In the genomic region with DNA sequence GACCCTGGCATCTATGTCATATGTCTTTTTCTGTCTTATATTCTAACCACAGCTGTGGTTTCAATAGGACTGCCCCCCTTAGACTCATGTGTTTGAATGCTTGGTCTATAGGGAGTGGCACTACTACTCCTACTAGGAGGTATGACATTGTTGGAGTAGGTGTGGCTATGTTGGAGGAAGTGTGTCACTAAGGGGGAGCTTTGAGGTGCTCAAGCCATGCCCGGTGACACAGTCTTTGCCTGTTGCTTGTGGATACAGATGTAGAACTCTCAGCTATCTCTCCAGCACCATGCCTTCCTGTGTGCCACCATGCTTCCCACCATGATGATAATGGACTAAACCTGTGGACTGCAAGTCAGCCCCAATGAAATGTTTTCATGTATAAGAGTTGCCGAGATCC, we compare ENCODE assay signal across 25 mouse cellular contexts. TPM values are rescaled to one million over a fixed set of nuclear protein-coding genes. Genes with fewer than 3 reads are reported as not detected.
DNase-seq lines count a peak whose midpoint lies in the region; ATAC-seq and TF ChIP-seq lines count a peak whose summit lies in the region.
"Had no signal": no experiment of that assay in that cellular context is flagged by ENCODE, and none has a peak within 500 bp of the region (broad histone marks: within the 10 kb centered on the region; RNA-seq: fewer than 3 reads in every experiment).

No protein-coding gene starts in this region.

- H3K4me3 ChIP-seq in cerebellum, adult 2 months (replicated peaks; ENCODE audit: insufficient read depth, low read depth, low read length), result no peak overlapping the region
- H3K4me3 ChIP-seq: erythroblast, embryonic 14.5 days; forebrain, embryonic 12.5 days; limb, embryonic 10.5 days; limb, embryonic 15.5 days; neural tube, embryonic 12.5 days had no signal

- no peaks in the 10 kb centered on the region for H3K36me3 ChIP-seq in splenic B cell, adult 2 months (ENCODE audit: control insufficient read depth, insufficient read depth, low read length, poor library complexity, severe bottlenecking)
- H3K36me3 ChIP-seq: forebrain, embryonic 12.5 days; limb, embryonic 10.5 days; limb, embryonic 15.5 days; neural tube, embryonic 12.5 days had no signal

- DNase-seq in cerebellum, adult 2 months, result no peak
- DNase-seq in cerebellum, postnatal 36 days, result no peak
- DNase-seq in 416B (ENCODE audit: low read depth) (peak; percentile 75), MN1 (ENCODE audit: low spot score) (no peak)
- DNase-seq in splenic B cell, adult 2 months (ENCODE audit: low read depth, low spot score), result peak; percentile 20
- DNase-seq in kidney, adult 8-10 months, result no peak
- DNase-seq: adrenal gland, adult 8-10 months; cerebellum, adult 8-10 months; cerebellum, postnatal 25 days; forebrain, postnatal 0 days; kidney, postnatal 14 days; layer of hippocampus, adult 9-11 months; lung, postnatal 4 days; right cerebral cortex, adult 18-20 months; spleen, adult 18-20 months; thymus, postnatal 4 days had no signal

- H3K4me1 ChIP-seq in cerebellum, adult 2 months (ENCODE audit: control insufficient read depth, insufficient read depth, low read length), result peaks cover 21% of the 10 kb centered on the region
- H3K4me1 ChIP-seq: limb, embryonic 15.5 days had no signal

- 96% methylated on average over 2 of the region's 2 CpGs for WGBS in cerebellum, adult 2 months

- H3K27ac ChIP-seq in cerebellum, adult 2 months (ENCODE audit: insufficient read depth, low read length), result peak overlapping the region; percentile 61; the same call in 1 of the 2 replicates
- H3K27ac ChIP-seq: forebrain, embryonic 12.5 days; limb, embryonic 10.5 days; limb, embryonic 15.5 days; neural tube, embryonic 12.5 days had no signal

- no peak for TF ChIP-seq POLR2A in cerebellum, adult 2 months (IDR thresholded peaks at IDR 0.05; ENCODE audit: borderline replicate concordance, insufficient read depth, low read length)

- peak; percentile 25; the same call in 1 of the 2 replicates for ATAC-seq in granulocyte monocyte progenitor cell, adult 5-6 weeks (replicated peaks; ENCODE audit: poor library complexity, severe bottlenecking)
- ATAC-seq: forebrain, postnatal 0 days; hindbrain, embryonic 16.5 days; intestine, postnatal 0 days; midbrain, embryonic 16.5 days had no signal

- no peak for TF ChIP-seq CTCF in cerebellum, adult 2 months (IDR thresholded peaks at IDR 0.05; ENCODE audit: borderline replicate concordance, insufficient read depth, low read depth, low read length)

- no peaks in the 10 kb centered on the region for H3K27me3 ChIP-seq in cerebellum, adult 2 months (ENCODE audit: control insufficient read depth, insufficient read depth, low read length)
- no peaks in the 10 kb centered on the region for H3K27me3 ChIP-seq in splenic B cell, adult 2 months (ENCODE audit: control insufficient read depth, insufficient read depth, low read length, poor library complexity, severe bottlenecking)
- H3K27me3 ChIP-seq: forebrain, embryonic 12.5 days; limb, embryonic 15.5 days; neural tube, embryonic 12.5 days had no signal

RNA-seq across cellular contexts. Expression of gene Leo1, which starts 12.3 kb away (rescaled TPM):
- 26.9 and 31.6 TPM in 2 replicates for polyA plus RNA-seq in cerebellum, adult 2 months (2012; rRNA removed)
- total RNA-seq in granulocyte monocyte progenitor cell, adult 5-6 weeks (2014; fragmentation: Nextera tagmentation), result 23.2 and 24.2 TPM in 2 replicates
- total RNA-seq in granulocyte monocyte progenitor cell, adult 5-6 weeks (2017), result 38.9 and 42.7 TPM in 2 replicates

RNA-seq across cellular contexts. Expression of gene Mapk6, which starts 19.2 kb away (rescaled TPM):
- 71.3 and 76.0 TPM in 2 replicates for polyA plus RNA-seq in cerebellum, adult 2 months (2012; rRNA removed)
- total RNA-seq in granulocyte monocyte progenitor cell, adult 5-6 weeks (2014; fragmentation: Nextera tagmentation), result 42.4 and 47.8 TPM in 2 replicates
- total RNA-seq in granulocyte monocyte progenitor cell, adult 5-6 weeks (2017), result 59.2 and 71.6 TPM in 2 replicates

Comparison
In these comparisons a context has a peak if more than half of its experiments do, and no peak if none do; other contexts are left out.
1. DNase-seq: peak in 416B (single experiment) and splenic B cell, adult 2 months (single experiment); none in cerebellum, adult 2 months (0 of 2), cerebellum, postnatal 36 days (0 of 2), MN1 (single experiment) and kidney, adult 8-10 months (0 of 2).